Mouse (Mus musculus) gastrocnemius, postnatal 4 days (tissue): ENCODE results near the gene Ksr2. TPM values are rescaled to one million over a fixed set of nuclear protein-coding genes. Genes with fewer than 3 reads are reported as not detected.
"Not testable (repeated sequence)": the region's sequence is repeated elsewhere in the genome, so short reads cannot be mapped to it uniquely, and the experiment has no call there.

ENCODE experiments used
- DNase-seq, 2 experiments: peaks; one replicate each; pipeline ENCODE4 v3.0.0; 2021 to 2022; ENCODE audit warnings: low spot score in 2 of 2, mixed read lengths in 2 of 2
- long read RNA-seq, 2 experiments: library from polyadenylated mRNA; stranded (forward); transcript quantifications; one replicate each; pipeline ENCODE4 v2.0.0; 2021
- total RNA-seq, 2 experiments: library from RNA; stranded (reverse); gene quantifications; 2 replicates each; pipeline ENCODE4 v1.2.3; 2021

Gene Ksr2
- under 1 TPM; 0.22 to 0.23 TPM for total RNA-seq
- long read RNA-seq, experiment 1: 0 reads
- long read RNA-seq, experiment 2: 0 reads

GRCm38 (mm10) chr5:117413507-117414501 lies at the start of gene Ksr2:
Gene Ksr2, plus strand, starts transcription at chr5:117414000.
- DNase-seq: peak in 1 of 2 experiments; percentile 15

GRCm38 (mm10) chr5:117364821-117365220 lies 49.0 kb upstream of the Ksr2 start:
- DNase-seq: no peak

GRCm38 (mm10) chr5:117365904-117366561 lies 47.8 kb upstream of the Ksr2 start:
- DNase-seq: no peak

GRCm38 (mm10) chr5:117367206-117367605 lies 46.6 kb upstream of the Ksr2 start:
- DNase-seq: no peak

- DNase-seq: no peak
Measured at GRCm38 (mm10) chr5:117370592-117370991, 43.2 kb upstream of the Ksr2 start.

GRCm38 (mm10) chr5:117373418-117373817 lies 40.4 kb upstream of the Ksr2 start:
- no peak for DNase-seq

GRCm38 (mm10) chr5:117374372-117375049 lies 39.3 kb upstream of the Ksr2 start:
- no peak for DNase-seq

GRCm38 (mm10) chr5:117376331-117376761 lies 37.5 kb upstream of the Ksr2 start:
- no peak for DNase-seq

- DNase-seq: not testable (repeated sequence)
Measured at GRCm38 (mm10) chr5:117377731-117378130, 36.1 kb upstream of the Ksr2 start.

GRCm38 (mm10) chr5:117380199-117380598 lies 33.6 kb upstream of the Ksr2 start:
- DNase-seq: no peak

- DNase-seq: no peak
Measured at GRCm38 (mm10) chr5:117381785-117382184, 32.0 kb upstream of the Ksr2 start.

GRCm38 (mm10) chr5:117383198-117383597 lies 30.6 kb upstream of the Ksr2 start:
- DNase-seq: no peak

- peak in 1 of 2 experiments; percentile 66 for DNase-seq
Measured at GRCm38 (mm10) chr5:117388296-117388751, 25.5 kb upstream of the Ksr2 start.

GRCm38 (mm10) chr5:117388877-117389276 lies 24.9 kb upstream of the Ksr2 start, which contains the start of gene Rfc5:
Gene Rfc5, minus strand, starts transcription at chr5:117389047.
- DNase-seq: peak; percentile 96 to 98

- no peak for DNase-seq
Measured at GRCm38 (mm10) chr5:117390895-117391294, 22.9 kb upstream of the Ksr2 start.

GRCm38 (mm10) chr5:117395834-117396233 lies 18.0 kb upstream of the Ksr2 start:
- DNase-seq: no peak

GRCm38 (mm10) chr5:117396596-117397014 lies 17.2 kb upstream of the Ksr2 start:
- DNase-seq: no peak

- DNase-seq: no peak
Measured at GRCm38 (mm10) chr5:117397371-117397770, 16.4 kb upstream of the Ksr2 start.

GRCm38 (mm10) chr5:117398007-117398550 lies 15.7 kb upstream of the Ksr2 start:
- peak in 1 of 2 experiments; percentile 26 for DNase-seq

GRCm38 (mm10) chr5:117399281-117399680 lies 14.5 kb upstream of the Ksr2 start:
- DNase-seq: no peak

- no peak for DNase-seq
Measured at GRCm38 (mm10) chr5:117403609-117404008, 10.2 kb upstream of the Ksr2 start.
